Mouse (Mus musculus) lung, adult 2 months (tissue): ENCODE measurements at regions not wholly inside any gene's neighbourhood (a gene's known extent, or its start where the extent isn't known, plus 50 kb on each side); places are given as distances from the start of the nearest gene placed in this dataset.

Source experiments
- CTCF ChIP-seq: fragments of 200-500 bp; IDR thresholded peaks from 2 replicates; pipeline ENCODE4 v1.5.1; 2011; ENCODE audit warnings: mild to moderate bottlenecking, low read length, control low read depth; ENCODE audit not compliant: insufficient read depth
- POLR2A ChIP-seq: fragments of 200-500 bp; IDR thresholded peaks from 2 replicates; pipeline ENCODE4 v1.6.1; 2011; ENCODE audit warnings: low read depth, mild to moderate bottlenecking, control low read depth, low read length, borderline replicate concordance; ENCODE audit errors: extremely low read depth

DNA sequence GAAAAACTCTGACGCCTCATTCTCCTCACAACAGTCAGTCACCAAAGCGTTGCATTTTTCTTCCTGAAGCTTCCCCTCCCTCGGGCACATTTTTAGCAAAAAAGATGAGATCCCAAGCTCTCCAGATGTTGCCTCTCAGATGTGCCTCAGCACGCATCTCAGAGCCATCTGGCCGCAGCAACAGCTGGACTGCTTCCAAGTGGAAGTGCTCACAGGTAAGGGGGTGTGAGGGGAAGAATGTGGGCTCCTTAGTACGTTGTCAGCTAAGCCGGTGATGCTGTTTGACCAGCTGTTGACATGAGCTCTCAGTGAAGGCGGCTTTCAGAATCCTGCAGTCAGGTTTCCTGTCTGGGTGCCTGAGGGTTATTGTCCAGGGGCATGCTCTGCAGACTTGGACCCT is 58.2 kb upstream of the Vangl1 start:
- no peak for TF ChIP-seq CTCF
- no peak for TF ChIP-seq POLR2A
